Mouse (Mus musculus) CD4-positive naive resting alpha-beta T cell, adult 76 days (primary cell): Measurements from ENCODE around the gene Nr2c1. TPM values are rescaled to one million over a fixed set of nuclear protein-coding genes. Genes with fewer than 3 reads are reported as not detected.

Source experiments
- total RNA-seq: library from RNA; stranded (reverse); gene quantifications from one replicate; pipeline ENCODE4 v1.2.4, GENCODE M21; 2023

Nr2c1 gene
- total RNA-seq: 8.0 TPM

DNA sequence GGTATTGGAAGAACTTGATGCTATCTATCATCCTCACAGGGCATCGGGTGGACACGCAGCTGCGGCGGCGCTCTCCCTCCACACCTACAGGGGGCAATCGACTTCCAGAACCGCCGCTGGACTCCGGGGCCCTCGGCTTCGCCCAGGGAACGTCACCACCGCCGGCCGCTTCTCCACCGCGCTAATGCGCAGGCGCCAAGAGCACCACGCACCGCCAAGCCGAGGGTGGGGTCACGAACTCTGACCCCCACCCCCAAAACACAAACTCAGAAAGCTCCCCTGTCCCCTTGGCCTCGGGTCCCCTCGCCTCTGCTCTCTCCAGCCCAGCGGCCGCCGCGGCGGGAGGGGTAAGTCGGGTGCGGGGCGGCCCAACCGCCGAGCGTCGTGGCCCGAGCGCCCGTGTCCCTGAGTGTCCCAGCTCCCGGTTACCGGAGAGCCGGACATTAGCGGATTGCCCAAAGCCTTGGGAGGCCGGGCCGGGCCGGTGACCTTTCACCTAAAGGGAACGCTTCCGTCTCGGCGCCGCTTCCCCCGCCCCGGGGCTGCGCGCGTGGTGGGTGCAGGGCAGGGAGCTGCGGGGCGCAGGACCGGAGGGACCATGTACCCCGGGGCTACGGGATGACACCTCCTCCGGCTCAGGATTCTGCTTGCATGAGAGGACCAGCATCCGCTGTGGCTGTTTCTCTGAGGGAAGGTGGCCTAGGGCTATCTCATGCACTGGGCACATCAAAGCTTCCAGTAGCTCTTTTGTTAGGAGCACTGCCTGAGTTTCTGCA is at the start of gene Nr2c1:
Gene Nr2c1, plus strand, starts transcription at position 268 of the 776 bp plus-strand sequence.

DNA sequence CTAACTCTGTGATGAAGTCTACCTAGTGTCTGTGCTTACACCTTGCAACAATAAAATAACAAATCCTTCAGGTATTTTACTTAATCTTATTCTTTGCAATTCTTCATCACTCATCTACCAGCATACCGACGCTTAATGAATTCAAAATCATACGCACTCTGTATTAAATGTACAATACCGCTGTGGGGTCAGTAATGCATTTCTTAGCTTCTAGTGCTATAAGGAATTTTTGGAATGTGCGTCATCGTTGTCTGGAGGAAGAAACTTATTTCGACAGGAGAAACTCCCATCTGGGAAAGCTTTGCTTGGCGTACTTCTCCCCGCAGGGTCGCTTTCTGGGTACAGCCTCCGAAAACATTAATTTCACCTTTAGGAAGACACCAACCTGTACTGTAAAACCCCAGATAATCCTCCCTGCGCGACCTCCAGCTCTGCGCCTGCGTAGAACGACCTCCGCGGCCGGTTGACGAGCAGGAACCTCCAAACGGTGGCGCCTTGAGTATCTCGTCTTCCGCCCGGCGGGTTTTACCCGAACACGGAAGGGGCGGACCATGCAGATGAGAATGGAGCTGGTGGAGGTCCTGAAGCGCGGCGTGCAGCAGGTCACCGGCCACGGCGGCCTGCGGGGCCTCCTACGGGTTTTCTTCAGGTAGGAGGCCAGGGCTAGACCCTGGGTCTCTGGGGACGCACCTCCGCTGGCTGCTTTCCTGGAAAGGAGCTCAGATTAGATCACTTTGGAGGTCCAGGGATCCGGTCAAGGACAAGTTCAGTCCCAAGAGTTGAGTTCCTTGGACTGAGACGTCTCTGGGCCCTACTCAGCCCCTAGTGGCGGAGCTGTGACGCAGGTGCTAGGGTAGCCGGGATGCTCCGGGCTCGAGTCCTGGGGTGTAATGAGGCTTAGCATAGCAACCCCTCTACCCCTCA is 50.9 kb downstream of the Nr2c1 start, which contains the start of gene Ndufa12:
Gene Ndufa12, plus strand, starts transcription at position 239 of the 924 bp plus-strand sequence.

Other genes starting within 250 kb of the Nr2c1 start
- gene Vezt, start 112.2 kb upstream of the Nr2c1 start, total RNA-seq: 28.5 TPM
- 6.2 TPM for gene Fgd6, start 112.0 kb upstream of the Nr2c1 start, total RNA-seq
- 53.0 TPM for gene Ndufa12, start 50.7 kb downstream of the Nr2c1 start, total RNA-seq
- not detected for gene Gm4792, start 150.7 kb downstream of the Nr2c1 start, total RNA-seq
- gene Tmcc3, start 163.9 kb downstream of the Nr2c1 start, total RNA-seq: 6.8 TPM